Mouse (Mus musculus) megakaryocyte progenitor cell, adult 5-6 weeks (primary cell): ENCODE measurements around the gene Dmkn. TPM values are rescaled to one million over a fixed set of nuclear protein-coding genes. Genes with fewer than 3 reads are reported as not detected.
A peak's percentile ranks its signal among the peaks of the same experiment; 100 is the strongest.

Experiments
- ATAC-seq: replicated peaks from 2 replicates; pipeline ENCODE4 v1.8.0; 2016; ENCODE audit warnings: mild to moderate bottlenecking, moderate TSS enrichment, inconsistent platforms; ENCODE audit not compliant: poor library complexity
- total RNA-seq, 2 experiments: library from RNA; stranded (forward) in 1 of 2; stranded (reverse) in 1 of 2; fragments of 157-497, 149-512 nt in 1 of 2; fragments of 200-1000 nt in 1 of 2; gene quantifications; 2 replicates each; pipeline versions ENCODE4 v1.2.3 to v1.2.4; 2015 to 2017

Gene Dmkn
- total RNA-seq, 2 experiments from 2014 or later: 81.7 to 119 TPM

- peak; percentile 80 for ATAC-seq
Observed at GRCm38 (mm10) chr7:30761769-30762352, 1.7 kb upstream of the Dmkn start.

GRCm38 (mm10) chr7:30765173-30765572 lies 1.6 kb downstream of the Dmkn start:
- no peak for ATAC-seq

- ATAC-seq: no peak
Observed at GRCm38 (mm10) chr7:30766408-30766807, 2.9 kb downstream of the Dmkn start.

GRCm38 (mm10) chr7:30769236-30769635 lies 5.7 kb downstream of the Dmkn start:
- ATAC-seq: peak; percentile 31; the same call in 1 of the 2 replicates

GRCm38 (mm10) chr7:30776104-30776503 lies 12.5 kb downstream of the Dmkn start:
- peak; percentile 50 for ATAC-seq

GRCm38 (mm10) chr7:30777081-30777579 lies 13.6 kb downstream of the Dmkn start:
- ATAC-seq: peak; percentile 54

GRCm38 (mm10) chr7:30777911-30778310 lies 14.4 kb downstream of the Dmkn start:
- peak; percentile 60 for ATAC-seq

GRCm38 (mm10) chr7:30781792-30782191 lies 18.2 kb downstream of the Dmkn start:
- ATAC-seq: peak; percentile 63

GRCm38 (mm10) chr7:30782658-30783057 lies 19.1 kb downstream of the Dmkn start:
- 0 out of 2 replicates have a peak, but pooled peaks have one; percentile 23 for ATAC-seq

GRCm38 (mm10) chr7:30785154-30785553 lies 21.6 kb downstream of the Dmkn start:
- no peak for ATAC-seq

GRCm38 (mm10) chr7:30785721-30786546 lies 22.4 kb downstream of the Dmkn start:
- no peak for ATAC-seq

GRCm38 (mm10) chr7:30787377-30788022 lies 23.9 kb downstream of the Dmkn start, which contains the start of gene Krtdap:
TSS of gene Krtdap (plus strand) at chr7:30787896.
- ATAC-seq: no peak

- no peak for ATAC-seq
Observed at GRCm38 (mm10) chr7:30790141-30790540, 26.6 kb downstream of the Dmkn start.

- peak; percentile 57 for ATAC-seq
Observed at GRCm38 (mm10) chr7:30791921-30792320, 28.4 kb downstream of the Dmkn start.

GRCm38 (mm10) chr7:30794921-30795320 lies 31.4 kb downstream of the Dmkn start:
- peak; percentile 88 for ATAC-seq

- ATAC-seq: no peak
Observed at GRCm38 (mm10) chr7:30796790-30797189, 33.2 kb downstream of the Dmkn start.

- no peak for ATAC-seq
Observed at GRCm38 (mm10) chr7:30800653-30801052, 37.1 kb downstream of the Dmkn start.

- no peak for ATAC-seq
Observed at GRCm38 (mm10) chr7:30803256-30803655, 39.7 kb downstream of the Dmkn start.

GRCm38 (mm10) chr7:30804026-30804715 lies 40.6 kb downstream of the Dmkn start:
- no peak for ATAC-seq

GRCm38 (mm10) chr7:30805924-30806323 lies 42.4 kb downstream of the Dmkn start:
- peak; percentile 85 for ATAC-seq

GRCm38 (mm10) chr7:30810319-30810718 lies 46.8 kb downstream of the Dmkn start:
- 0 out of 2 replicates have a peak, but pooled peaks have one; percentile 12 for ATAC-seq
